Mouse (Mus musculus): Measurements from ENCODE around the gene Ptprc. TPM values are rescaled to one million over a fixed set of nuclear protein-coding genes. Genes with fewer than 3 reads are reported as not detected.

Ptprc gene
- polyA plus RNA-seq, 1 experiment: 2.1 TPM

DNA sequence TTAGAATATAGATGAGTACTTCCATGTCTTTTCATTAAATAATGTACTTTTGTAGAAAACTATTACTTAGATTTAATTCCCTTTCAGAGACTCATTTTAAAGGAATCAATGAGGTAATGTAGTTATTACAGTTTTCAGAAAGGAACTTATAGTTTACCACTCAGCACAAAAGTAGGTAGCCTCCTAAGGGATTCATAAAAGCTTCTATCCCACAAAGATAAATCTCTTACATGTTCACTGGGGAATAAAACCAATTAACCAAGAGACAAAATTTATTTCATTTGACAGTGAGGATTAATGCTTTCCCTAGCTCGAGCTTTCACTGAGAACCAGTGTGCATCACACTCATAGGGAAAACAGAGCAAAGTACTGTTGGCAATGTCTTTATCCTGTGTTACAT is 82.3 kb downstream of the Ptprc start:
- Histone ChIP-seq H3K27me3 (replicated peaks) (no peaks in the 10 kb centered on the region), H3K36me3 (replicated peaks; ENCODE audit: low read length) (peaks cover 2% of the 10 kb centered on the region), H3K4me3 (replicated peaks) (no peak overlapping the region), H3K9me3 (no peaks in the 10 kb centered on the region), H3K4me1 (no peaks in the 10 kb centered on the region)
- no peak for TF ChIP-seq FLI1 (IDR thresholded peaks at IDR 0.05; ENCODE audit: low read length)
- no peak for TF ChIP-seq GATA1 (IDR thresholded peaks at IDR 0.05; ENCODE audit: borderline replicate concordance, low read length)

DNA sequence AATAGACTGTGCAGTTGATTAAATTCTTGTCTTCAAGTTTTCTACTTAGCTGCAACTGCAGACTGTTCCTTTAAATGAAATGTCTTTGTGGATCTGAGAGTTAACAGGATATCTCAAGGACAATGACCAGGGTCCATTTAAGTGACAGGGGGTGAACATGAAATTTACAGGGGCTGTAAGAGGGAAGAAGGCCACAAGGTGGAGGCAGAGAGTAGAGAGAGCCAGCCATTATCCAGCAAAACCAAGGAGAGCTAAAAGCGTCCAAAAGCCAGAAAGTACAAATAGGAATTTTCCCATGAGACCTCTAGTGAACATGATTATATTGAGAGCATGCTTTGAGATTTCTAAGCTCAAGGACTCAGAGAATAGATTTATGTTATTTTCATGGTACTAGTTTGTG is 89.7 kb downstream of the Ptprc start:
- H3K27me3 ChIP-seq (replicated peaks): no peaks in the 10 kb centered on the region
- H3K4me1 ChIP-seq: no peaks in the 10 kb centered on the region
- H3K36me3 ChIP-seq (replicated peaks; ENCODE audit: low read length): peaks cover 10% of the 10 kb centered on the region
- H3K4me3 ChIP-seq (replicated peaks): no peak overlapping the region
- no peaks in the 10 kb centered on the region for H3K9me3 ChIP-seq
- TF ChIP-seq FLI1 (IDR thresholded peaks at IDR 0.05; ENCODE audit: low read length): no peak
- TF ChIP-seq GATA1 (IDR thresholded peaks at IDR 0.05; ENCODE audit: borderline replicate concordance, low read length): no peak

DNA sequence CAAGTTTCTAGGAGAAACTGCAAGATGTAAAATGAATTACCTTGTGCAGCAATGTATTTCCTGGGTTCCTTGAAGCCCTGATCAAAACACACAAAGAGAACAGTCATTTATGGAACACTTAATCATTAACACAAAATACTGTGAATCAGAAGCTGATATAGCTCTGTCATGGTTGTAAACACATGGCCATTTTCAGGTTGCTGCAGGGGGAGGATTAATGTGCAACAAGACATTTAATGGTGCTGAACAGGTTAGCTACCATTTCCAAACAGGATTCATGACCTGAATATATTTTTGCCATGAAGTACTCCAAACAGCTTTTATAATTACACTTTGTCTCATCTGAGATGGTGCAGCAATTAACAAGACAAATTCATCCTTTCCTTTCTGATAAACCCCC is 91.8 kb downstream of the Ptprc start:
- TF ChIP-seq GATA1 (IDR thresholded peaks at IDR 0.05; ENCODE audit: borderline replicate concordance, low read length) (no peak), FLI1 (IDR thresholded peaks at IDR 0.05; ENCODE audit: low read length) (no peak)
- Histone ChIP-seq H3K36me3 (replicated peaks; ENCODE audit: low read length) (peaks cover 19% of the 10 kb centered on the region), H3K27me3 (replicated peaks) (no peaks in the 10 kb centered on the region), H3K4me3 (replicated peaks) (no peak overlapping the region), H3K9me3 (no peaks in the 10 kb centered on the region), H3K4me1 (no peaks in the 10 kb centered on the region)

DNA sequence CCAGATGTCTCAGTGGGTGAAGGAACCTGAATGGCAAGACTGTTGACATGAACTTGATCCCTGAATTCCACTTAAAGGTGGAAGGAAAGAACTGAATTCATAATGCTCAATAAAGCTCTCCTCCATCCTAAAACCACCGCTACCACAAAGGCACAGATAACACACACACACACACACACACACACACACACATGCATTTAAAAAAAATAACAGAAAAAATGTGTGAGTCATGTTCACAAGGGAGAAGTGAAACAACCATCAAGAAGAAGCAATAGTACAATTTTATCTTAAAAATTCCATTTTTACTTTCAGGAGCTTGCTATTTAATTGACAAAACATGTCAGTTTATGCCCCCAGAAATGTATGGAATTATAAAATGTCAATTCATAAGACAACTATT is 95.2 kb downstream of the Ptprc start:
- H3K4me3 ChIP-seq (replicated peaks): no peak overlapping the region
- peaks cover 27% of the 10 kb centered on the region for H3K36me3 ChIP-seq (replicated peaks; ENCODE audit: low read length)
- H3K9me3 ChIP-seq: no peaks in the 10 kb centered on the region
- TF ChIP-seq GATA1 (IDR thresholded peaks at IDR 0.05; ENCODE audit: borderline replicate concordance, low read length): no peak
- TF ChIP-seq FLI1 (IDR thresholded peaks at IDR 0.05; ENCODE audit: low read length): no peak
- no peaks in the 10 kb centered on the region for H3K27me3 ChIP-seq (replicated peaks)
- no peaks in the 10 kb centered on the region; the same call in 1 of the 2 replicates for H3K4me1 ChIP-seq

DNA sequence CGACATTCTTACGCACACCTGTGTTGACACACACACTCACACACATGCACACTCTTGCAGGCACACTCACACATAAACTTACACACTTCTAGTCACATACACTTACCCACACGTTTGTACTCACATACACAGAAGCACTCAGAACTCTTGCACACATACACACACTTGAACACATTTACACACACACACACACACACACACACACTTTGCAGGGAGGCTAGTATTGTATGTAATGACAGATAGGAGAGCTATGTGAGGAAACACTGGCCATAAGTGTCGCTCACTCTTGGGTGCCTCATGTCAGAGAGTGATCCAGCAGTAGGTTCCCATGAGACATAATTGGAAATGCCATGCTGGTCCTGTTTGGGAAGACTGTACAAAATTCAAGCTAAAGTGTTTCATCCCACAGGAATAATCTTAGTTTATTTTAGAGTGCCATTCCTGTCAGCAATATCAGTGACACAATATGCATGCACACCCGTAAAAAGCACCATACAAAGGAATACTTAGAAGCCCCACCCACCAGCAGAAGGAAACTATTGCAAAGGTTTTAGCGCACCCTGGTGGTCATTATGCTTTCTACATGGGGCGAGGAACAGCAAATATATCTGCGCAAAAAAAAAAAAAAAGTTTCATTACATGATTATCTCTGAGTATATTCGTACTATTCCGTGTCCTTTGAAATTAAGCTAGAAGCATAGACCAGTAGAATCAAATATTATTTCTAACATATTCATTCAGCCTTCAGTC is 131.1 kb downstream of the Ptprc start:
- Histone ChIP-seq H3K4me3 (replicated peaks) (no peak overlapping the region), H3K4me1 (peaks cover 1% of the 10 kb centered on the region), H3K9me3 (no peaks in the 10 kb centered on the region), H3K36me3 (replicated peaks; ENCODE audit: low read length) (no peaks in the 10 kb centered on the region), H3K27me3 (replicated peaks) (peaks cover 2% of the 10 kb centered on the region)
- no peak for TF ChIP-seq GATA1 (IDR thresholded peaks at IDR 0.05; ENCODE audit: borderline replicate concordance, low read length)
- TF ChIP-seq FLI1 (IDR thresholded peaks at IDR 0.05; ENCODE audit: low read length): no peak

DNA sequence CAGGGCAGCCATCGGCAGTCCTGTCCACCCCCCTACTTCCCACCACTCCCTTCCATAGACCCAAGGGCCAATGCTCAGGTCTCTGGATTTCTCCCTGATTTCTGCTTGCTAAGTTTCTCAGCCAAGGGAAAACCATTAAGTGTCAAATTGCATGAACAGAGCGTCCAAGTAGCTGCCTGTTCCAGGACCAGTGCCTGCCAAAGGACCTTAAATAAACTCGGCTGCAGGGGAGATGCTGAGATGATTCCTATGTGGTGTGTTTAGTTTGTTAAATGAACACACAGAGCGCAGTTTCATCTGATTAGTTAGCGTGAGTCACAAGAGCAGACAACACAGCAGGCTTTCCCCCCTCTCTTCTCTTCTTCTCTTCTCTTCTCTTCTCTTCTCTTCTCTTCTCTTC is 135.0 kb downstream of the Ptprc start:
- Histone ChIP-seq H3K4me3 (replicated peaks) (no peak overlapping the region), H3K4me1 (peaks cover 15% of the 10 kb centered on the region), H3K36me3 (replicated peaks; ENCODE audit: low read length) (no peaks in the 10 kb centered on the region), H3K27me3 (replicated peaks) (peaks cover 2% of the 10 kb centered on the region), H3K9me3 (0 out of 2 replicates have a peak, but pooled peaks cover 4% of the 10 kb centered on the region)
- TF ChIP-seq GATA1 (IDR thresholded peaks at IDR 0.05; ENCODE audit: borderline replicate concordance, low read length): no peak
- no peak for TF ChIP-seq FLI1 (IDR thresholded peaks at IDR 0.05; ENCODE audit: low read length)

DNA sequence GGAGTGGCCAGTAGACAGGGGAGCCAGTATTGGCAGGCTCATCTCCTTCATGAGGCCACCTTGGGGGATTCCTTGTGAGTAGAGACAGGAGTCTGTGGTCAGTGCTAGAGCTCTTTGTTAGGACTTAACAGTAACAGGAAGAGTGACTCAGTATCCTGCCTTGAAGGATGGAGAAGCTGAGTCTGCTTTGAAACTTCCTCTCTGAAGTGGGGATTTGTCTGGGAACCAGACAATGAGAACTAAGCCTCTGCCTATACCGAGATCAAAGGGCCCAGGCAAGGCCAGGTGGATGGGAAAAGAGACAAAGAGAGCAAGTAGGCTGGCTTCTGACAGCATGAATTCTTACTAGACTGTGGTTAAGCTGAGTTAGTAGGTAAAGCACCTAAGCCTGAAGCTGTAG is 136.3 kb downstream of the Ptprc start:
- Histone ChIP-seq H3K36me3 (replicated peaks; ENCODE audit: low read length) (no peaks in the 10 kb centered on the region), H3K27me3 (replicated peaks) (peaks cover 2% of the 10 kb centered on the region), H3K9me3 (0 out of 2 replicates have a peak, but pooled peaks cover 4% of the 10 kb centered on the region), H3K4me3 (replicated peaks) (no peak overlapping the region), H3K4me1 (peaks cover 15% of the 10 kb centered on the region)
- no peak for TF ChIP-seq GATA1 (IDR thresholded peaks at IDR 0.05; ENCODE audit: borderline replicate concordance, low read length)
- TF ChIP-seq FLI1 (IDR thresholded peaks at IDR 0.05; ENCODE audit: low read length): no peak

DNA sequence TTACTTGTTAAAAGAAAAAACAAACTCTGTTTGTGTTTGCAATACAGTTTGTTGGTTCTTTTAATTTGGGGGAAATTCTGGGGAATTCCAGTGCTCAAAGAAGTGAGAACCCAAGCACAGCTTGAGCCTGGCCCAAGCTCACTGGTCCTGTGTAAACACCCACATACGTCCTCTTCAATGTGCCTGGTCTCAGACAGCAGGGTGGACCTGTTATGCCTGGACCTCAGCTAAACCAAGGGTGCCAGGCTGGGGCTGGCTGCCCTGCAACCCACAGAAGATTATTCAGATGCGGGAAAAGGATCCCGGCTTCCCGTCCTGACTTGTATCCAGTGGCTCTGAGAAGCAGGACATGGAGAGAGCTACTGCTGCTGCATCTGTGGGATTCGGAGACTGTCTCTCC is 138.0 kb downstream of the Ptprc start:
- Histone ChIP-seq H3K4me1 (peaks cover 15% of the 10 kb centered on the region), H3K4me3 (replicated peaks) (no peak overlapping the region), H3K9me3 (0 out of 2 replicates have a peak, but pooled peaks cover 4% of the 10 kb centered on the region), H3K27me3 (replicated peaks) (no peaks in the 10 kb centered on the region), H3K36me3 (replicated peaks; ENCODE audit: low read length) (no peaks in the 10 kb centered on the region)
- TF ChIP-seq FLI1 (IDR thresholded peaks at IDR 0.05; ENCODE audit: low read length) (no peak), GATA1 (IDR thresholded peaks at IDR 0.05; ENCODE audit: borderline replicate concordance, low read length) (no peak)

DNA sequence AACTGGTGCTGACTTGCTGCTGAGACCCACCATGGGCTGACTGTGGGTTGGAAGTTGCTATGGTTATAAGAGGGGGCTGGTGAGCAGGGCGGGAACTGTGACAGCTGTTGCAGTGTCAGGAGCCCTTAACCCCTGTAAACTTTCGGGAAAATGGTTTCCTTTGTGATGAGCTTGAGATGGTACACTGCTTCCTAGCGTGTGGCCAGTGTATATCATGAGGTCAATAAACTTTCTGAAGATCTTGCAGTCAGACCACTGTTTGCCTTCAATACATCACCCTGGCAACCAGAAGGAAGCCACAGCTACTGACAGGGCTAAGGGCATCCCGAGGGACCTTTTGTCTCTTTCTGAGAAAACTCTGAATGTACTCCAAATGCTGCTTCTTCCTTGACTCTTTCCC is 145.9 kb downstream of the Ptprc start:
- no peaks in the 10 kb centered on the region for H3K9me3 ChIP-seq
- H3K36me3 ChIP-seq (replicated peaks; ENCODE audit: low read length): no peaks in the 10 kb centered on the region
- H3K4me1 ChIP-seq: no peaks in the 10 kb centered on the region
- no peak overlapping the region for H3K4me3 ChIP-seq (replicated peaks)
- no peaks in the 10 kb centered on the region for H3K27me3 ChIP-seq (replicated peaks)
- no peak for TF ChIP-seq GATA1 (IDR thresholded peaks at IDR 0.05; ENCODE audit: borderline replicate concordance, low read length)

DNA sequence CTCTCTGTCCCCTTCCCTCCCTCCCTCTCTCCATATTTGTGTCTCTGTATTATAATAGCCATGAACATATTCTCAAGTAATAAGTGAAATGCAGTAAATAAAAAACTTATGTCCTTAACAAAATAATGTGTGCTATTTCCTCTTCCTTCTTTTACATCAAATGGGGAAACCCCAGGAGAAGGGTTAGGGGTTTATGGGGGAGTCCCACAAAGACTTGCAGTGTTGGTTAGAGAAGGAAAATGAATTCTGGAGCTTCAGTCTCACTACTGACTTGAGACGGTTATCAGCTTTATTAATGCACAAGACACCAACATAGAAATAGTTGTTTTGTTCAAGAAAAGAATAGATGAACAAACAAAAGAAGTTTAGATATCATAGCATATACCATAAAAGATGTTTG is 150.2 kb downstream of the Ptprc start:
- Histone ChIP-seq H3K4me1 (no peaks in the 10 kb centered on the region), H3K4me3 (replicated peaks) (no peak overlapping the region), H3K27me3 (replicated peaks) (no peaks in the 10 kb centered on the region), H3K9me3 (no peaks in the 10 kb centered on the region), H3K36me3 (replicated peaks; ENCODE audit: low read length) (no peaks in the 10 kb centered on the region)
- TF ChIP-seq FLI1 (IDR thresholded peaks at IDR 0.05; ENCODE audit: low read length) (no peak), GATA1 (IDR thresholded peaks at IDR 0.05; ENCODE audit: borderline replicate concordance, low read length) (no peak)

Measured in megakaryocyte, embryonic 14.5 days (primary cell).